Mouse (Mus musculus): ENCODE measurements around the gene Zfp410. TPM values are rescaled to one million over a fixed set of nuclear protein-coding genes. Genes with fewer than 3 reads are reported as not detected.
"Not testable (repeated sequence)": the region's sequence is repeated elsewhere in the genome, so short reads cannot be mapped to it uniquely, and the experiment has no call there.

Zfp410 gene
- total RNA-seq, 2 experiments from 2014 or later: 31.9 to 40.8 TPM

DNA sequence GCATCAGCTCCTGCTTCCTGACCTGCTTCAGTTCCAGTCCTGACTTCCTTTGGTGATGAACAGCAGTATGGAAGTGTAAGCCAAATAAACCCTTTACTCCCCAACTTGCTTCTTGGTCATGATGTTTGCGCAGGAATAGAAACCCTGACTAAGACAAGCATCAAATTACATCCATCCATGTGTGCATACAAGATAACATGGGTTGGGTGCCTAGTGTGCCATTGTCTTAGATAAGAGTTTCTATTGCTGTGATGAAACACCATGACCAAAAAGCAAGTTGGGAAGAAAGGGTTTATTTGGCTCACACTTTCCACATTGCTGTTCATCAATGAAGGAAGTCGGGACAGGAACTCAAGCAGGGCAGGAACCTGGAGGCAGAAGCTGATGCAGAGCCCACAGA lies 42.0 kb downstream of the Zfp410 start:
- DNase-seq (ENCODE audit: low spot score in 2 of 2): not testable (repeated sequence)

DNA sequence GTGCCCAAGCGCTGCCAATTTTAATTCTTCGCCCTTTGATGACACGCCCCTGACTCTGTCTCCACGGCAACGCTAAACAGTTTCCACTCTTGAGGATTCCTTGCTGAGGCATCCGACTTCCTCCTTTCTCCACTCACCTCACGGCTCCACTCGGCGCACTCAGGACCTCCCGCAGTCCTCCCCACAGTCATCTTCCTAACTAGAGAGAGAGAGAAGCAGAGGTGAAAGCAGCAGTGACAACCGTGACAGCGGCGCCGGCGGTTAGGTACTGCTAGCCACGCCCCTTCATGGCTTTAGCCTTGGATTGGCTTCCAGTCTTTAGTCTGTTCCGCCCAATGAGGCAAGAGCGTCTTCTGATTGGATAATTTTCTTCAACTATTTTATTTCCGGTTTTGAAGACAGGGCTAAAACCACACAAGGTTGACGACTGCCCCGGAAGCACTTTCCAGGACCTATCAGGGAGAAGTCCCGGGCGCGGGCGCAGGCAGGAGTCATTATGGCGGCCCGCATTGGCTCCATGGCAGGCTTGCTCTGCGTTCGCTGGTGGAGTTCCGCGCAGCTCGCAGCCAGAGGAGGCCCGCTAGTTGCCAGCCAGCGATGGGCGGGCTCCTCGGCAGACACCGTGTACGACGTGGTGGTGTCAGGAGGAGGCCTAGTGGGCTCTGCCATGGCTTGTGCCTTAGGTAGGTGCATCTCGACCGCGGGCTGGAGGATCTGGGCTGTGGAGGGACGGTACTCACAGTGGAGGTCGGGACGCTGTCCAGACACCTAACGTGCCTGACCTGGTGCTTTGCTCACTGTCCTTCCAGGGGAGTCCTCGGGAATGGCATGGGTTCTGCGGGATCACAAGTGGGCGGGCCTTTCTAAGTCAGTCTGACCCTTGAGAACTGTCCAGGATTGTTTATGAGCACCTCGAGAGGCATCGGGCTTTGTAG lies 45.2 kb downstream of the Zfp410 start, which contains the start of the genes Coq6 and Fam161b:
Gene Coq6, plus strand, starts transcription at position 103 of the 935 bp plus-strand sequence.
Gene Fam161b, minus strand, starts transcription at position 279 of the 935 bp plus-strand sequence.
- peak; percentile 83 to 88 for DNase-seq (ENCODE audit: low spot score in 2 of 2)

DNA sequence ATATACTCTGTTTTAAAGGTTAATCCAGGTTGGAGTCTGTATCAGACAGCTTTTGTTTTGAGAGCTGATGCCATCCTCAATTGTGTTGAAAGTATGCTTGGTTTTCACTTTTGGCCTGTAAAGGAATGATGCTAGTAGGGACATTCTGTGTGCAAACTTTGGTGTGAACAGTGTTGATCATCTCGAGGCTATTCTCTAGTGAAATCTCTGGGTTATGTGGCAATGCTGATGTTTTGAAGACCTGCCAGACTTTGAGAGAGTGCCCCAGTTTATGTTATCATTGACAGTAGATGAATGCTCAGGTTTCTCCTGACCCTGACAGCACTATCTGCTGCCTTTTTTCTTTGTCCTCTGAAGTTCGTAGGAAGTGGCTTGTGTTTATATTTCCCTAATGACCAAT lies 46.2 kb downstream of the Zfp410 start:
- DNase-seq (ENCODE audit: low spot score in 2 of 2): no peak

DNA sequence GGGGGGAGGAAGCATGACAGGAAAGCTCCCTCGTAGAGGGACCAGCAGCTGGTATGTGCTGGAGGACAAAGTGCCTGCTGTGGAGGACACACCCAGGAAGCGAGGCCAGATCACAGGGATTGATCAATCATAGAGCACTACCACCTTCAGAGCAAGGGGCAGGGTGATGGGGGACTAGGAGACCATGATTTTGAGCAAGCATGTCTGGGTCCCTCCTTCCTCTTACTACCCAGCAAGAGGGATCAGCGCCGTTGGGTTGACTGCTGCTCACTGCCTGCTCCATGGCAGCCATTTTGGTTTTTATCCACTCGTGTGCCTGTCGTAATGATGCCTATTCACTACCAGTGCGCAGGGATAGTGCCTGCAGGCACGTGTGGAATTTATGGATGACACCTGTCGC lies 47.6 kb downstream of the Zfp410 start:
- no peak for DNase-seq (ENCODE audit: low spot score in 2 of 2)

DNA sequence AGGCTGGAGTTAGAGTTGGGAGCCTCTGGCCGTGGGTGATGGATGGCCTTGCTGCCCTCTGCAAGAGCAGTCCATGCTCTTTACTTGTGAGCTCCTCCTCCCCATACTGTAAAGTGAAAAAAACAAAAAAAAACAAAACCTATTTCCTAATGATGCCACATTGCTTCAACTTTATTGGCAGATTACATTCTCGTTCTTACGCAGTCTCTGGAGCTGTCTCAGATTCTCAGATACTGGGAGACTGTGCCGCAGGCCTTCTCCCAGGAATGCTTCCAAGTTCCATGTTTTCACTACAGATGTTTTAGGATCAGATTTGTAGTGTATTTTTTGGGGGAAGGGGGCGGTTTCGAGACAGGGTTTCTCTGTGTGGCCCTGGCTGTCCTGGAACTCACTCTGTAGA lies 48.5 kb downstream of the Zfp410 start:
- no peak for DNase-seq (ENCODE audit: low spot score in 2 of 2)

DNA sequence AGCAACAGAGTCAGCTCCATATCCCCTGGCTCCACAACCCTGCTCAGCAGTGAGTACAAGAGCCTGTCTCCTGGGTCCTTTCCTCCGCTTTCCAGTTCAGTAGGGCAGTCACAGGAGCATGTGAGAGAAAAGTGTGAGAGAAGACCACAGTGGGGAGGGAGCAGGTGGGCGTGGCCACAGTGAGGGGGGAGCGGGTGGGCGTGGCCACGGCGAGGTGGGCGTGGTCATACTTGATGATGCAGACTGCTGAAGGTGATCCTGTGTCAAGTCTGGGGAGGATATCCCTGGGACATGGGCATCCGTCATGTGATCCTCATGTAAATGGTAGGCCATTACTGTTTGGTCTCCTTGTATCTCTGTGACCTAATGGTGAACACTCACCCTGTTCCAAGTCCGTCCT lies 50.3 kb downstream of the Zfp410 start:
- no peak for DNase-seq (ENCODE audit: low spot score in 2 of 2)

DNA sequence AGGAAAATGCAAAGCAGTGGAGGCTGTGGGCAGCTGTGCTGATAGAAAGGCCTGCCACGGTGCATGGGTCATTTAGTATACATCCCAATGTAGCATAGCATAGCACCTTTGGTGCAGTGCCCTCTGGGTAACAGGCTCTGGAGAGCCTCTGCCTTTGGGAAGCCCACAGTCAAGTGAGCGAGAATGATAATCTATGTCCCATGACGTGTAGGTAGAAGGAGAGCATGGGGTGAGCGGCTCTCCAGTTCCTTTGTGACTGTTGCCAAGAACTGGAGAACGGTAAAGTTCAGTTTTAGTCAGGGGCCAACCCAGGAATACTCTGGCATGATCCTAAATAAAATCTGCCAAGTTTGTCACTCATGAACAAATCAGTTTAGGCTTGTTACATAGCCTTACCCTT lies 55.0 kb downstream of the Zfp410 start:
- no peak for DNase-seq (ENCODE audit: low spot score in 2 of 2)

DNA sequence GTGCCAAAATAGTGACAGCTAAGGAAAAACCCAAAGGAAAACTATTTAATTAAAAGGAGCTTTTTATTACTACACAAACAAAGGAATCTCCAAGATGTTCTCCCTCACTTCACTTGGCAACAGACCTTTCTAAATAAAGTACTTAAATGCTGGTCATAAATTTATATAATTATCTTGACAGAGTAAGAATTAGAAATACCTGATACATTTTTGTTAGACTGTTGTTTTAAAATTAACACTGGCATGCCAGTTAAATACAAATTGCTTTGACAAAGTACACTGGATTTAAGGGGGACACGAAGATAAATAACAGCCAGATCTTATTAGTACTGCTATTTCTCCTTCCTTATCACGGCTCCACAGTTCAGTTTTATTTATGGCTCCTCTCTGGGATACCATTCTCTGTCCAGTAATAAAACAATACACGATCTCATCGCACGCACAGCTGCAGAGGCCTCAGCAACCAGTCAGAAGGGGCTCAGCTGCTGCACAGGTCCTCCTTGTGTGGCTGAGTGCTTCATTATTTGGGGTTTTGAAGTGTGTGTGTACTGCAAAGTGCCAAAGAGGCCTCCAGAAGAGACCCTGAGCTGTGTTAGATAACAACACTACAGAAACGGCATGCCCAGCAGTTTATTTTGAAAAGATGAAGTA lies 57.3 kb downstream of the Zfp410 start:
- DNase-seq (ENCODE audit: low spot score in 2 of 2): no peak

DNA sequence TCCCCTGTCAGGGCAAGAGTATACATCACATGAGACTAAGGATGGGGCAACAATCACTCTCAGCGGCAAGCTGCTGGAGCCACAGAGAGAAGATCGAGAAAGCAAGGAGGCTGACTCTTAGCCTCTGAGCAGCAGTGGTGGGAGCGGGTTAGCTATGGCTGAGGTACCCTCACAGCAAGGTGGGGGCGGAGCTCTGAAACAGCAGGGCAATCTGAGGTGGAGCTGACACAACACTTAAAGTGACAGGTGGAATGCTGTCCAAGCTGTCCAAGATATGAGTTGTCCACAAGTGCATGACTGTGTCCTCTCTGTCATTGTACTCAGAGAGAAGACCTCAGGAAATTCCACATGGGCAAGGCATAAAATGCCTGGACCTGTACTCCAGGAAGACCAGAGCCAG lies 65.7 kb downstream of the Zfp410 start:
- no peak for DNase-seq (ENCODE audit: low spot score in 2 of 2)

DNA sequence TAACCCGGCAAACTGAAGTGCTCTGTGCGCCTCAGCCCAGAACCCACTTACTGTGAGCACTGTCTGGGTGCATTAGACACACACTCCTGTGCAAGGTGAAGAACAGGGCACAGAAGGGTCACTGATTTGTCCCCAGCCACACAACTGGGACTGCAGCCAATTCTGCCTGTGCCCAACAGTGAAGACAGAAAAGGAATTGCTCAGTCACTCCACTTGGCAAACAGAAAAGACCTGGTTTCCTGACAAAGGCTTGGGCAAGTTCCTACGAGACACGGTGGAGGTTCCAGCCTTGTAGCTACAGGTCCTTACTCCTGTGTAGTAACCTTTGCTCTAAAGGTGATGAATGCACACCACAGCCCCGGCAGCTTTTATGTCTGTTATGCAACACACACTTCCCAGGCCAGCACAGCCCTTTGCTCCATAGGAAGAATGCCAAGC lies 68.0 kb downstream of the Zfp410 start:
- no peak for DNase-seq (ENCODE audit: low spot score in 2 of 2)

DNA sequence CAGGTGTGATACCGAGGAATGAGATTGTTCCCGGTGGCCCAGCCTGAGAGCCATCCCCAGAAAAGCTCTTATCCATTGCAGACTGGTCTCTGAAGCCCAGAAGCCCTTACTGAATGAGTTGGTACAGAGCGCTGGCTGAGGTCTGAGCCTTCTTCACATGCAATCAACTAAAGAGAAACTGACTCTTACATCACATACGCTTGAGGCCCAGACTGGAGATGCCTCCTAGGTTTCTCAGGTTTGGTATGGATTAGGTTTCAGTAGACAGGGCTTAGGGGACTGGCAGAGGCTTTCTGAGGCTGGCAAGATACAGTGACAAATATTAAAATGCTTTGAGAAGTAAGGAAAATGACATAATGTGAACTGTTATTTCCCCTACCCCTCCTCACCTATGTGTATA lies 68.8 kb downstream of the Zfp410 start:
- DNase-seq (ENCODE audit: low spot score in 2 of 2): no peak

DNA sequence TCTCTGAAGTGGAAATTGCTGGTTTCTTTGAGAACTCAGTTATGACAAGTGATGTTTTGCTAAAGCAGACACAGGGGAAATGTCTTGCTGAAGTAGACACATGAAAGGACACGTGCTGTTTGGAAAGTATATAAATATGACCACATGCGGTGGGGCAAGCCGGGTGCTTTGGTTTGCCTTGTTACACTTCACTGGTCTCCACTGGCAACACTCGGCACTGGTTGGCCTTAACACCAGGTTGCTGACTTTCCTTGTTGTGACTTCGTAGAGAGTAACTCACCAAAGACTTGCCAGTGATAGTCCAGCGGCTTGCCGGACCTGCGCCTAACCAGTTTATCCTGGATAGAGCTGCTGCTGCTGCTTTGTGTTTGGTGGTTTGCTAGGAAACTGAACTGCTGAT lies 71.4 kb downstream of the Zfp410 start:
- no peak for DNase-seq (ENCODE audit: low spot score in 2 of 2)

DNA sequence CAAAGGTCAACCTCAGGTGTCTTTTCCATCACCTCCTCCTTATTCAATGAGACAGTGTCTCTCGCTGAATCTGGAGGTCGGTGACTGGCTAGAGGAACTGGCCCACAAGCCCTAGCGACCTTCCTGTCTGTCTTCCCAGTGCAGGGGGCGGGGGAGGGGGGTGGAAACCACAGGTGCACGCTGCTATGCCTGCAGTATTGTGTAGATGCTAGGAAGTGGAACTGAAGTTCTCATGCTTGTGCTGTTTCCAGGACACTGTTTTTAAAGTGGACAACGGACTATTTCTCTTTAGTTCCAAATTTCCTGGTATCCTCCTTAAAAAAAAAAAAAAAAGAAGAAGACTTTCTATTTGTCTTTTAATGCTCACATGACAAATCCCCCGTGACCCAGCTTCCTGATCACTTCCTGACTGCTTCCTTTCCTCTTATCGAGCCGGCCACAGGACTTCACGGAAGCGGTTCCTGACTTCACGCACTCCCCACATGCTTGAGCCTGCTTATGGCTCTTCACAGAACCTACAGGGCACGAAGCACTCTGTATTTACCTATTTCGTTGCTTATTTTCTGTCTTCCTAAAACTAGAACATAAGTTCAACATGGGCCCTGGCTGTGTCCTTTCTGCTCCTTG lies 72.2 kb downstream of the Zfp410 start:
- DNase-seq (ENCODE audit: low spot score in 2 of 2): no peak

DNA sequence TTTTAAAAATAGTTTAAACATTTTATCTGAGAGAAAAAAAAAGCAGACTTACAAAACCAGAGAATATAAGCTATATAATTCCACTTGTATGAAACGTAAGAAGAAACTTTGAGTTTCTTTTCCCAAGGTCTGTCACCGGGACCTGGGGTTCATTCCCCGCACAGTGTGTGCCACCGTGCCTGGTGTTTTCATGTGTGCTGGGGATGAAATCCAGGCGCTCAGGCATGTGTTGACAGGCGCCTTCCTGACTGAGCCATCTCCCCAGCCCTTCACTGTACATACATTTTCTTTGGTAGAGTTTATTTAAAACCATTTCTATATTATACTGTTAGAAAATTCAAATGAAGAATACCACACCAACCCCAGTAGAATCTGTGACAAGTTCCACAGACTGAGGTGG lies 73.7 kb downstream of the Zfp410 start:
- DNase-seq (ENCODE audit: low spot score in 2 of 2): no peak

DNA sequence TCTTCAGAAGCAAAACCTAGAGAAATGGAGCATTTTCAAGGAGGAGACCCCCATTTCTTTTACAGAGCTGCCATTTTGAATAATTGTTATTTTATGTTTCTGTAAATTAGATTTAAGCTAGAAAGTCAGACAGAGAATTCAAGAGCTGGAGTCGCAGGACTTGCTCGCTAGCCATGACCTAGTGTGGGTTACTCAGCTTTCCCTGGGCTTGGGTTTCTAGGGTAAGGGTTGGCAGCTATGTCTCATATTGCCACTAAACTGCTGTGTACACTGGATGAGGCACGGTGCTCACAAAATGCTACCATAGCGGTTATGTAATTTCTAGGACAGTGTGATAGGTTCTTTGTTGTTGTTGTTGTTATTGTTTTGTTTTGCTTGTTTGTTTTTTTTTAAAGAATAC lies 76.0 kb downstream of the Zfp410 start:
- no peak for DNase-seq (ENCODE audit: low spot score in 2 of 2)

Other genes starting within 250 kb of the Zfp410 start
- gene Acot5, start 247.5 kb upstream of the Zfp410 start, total RNA-seq (2021): under 1 TPM; 0.22 to 0.46 TPM
- gene Acot6, start 216.2 kb upstream of the Zfp410 start, total RNA-seq (2021): 1 to 10 TPM; 3.4 to 5.4 TPM
- gene Dnal1, start 202.5 kb upstream of the Zfp410 start, total RNA-seq (2021): 10 to 100 TPM; 15.5 to 16.8 TPM
- gene Pnma1, start 168.4 kb upstream of the Zfp410 start, total RNA-seq (2021): under 1 TPM; 0.26 to 0.36 TPM
- 10 to 100 TPM; 17.5 to 20.6 TPM for gene Elmsan1, start 98.0 kb upstream of the Zfp410 start, total RNA-seq (2021)
- gene Ptgr2, start 31.6 kb upstream of the Zfp410 start, total RNA-seq (2021): 100 to 1,000 TPM in 1 of 2 experiments, 10 to 100 TPM in 1; 82.5 to 110 TPM
- 10 to 100 TPM; 67.4 to 80.8 TPM for gene Coq6, start 44.8 kb downstream of the Zfp410 start, total RNA-seq (2021)
- 1 to 10 TPM; 3.2 to 4.5 TPM for gene Fam161b, start 45.0 kb downstream of the Zfp410 start, total RNA-seq (2021)
- 100 to 1,000 TPM in 1 of 2 experiments, 10 to 100 TPM in 1; 77.4 to 111 TPM for gene Entpd5, start 92.2 kb downstream of the Zfp410 start, total RNA-seq (2021)
- 1 to 10 TPM; 1.4 to 1.5 TPM for gene Bbof1, start 92.2 kb downstream of the Zfp410 start, total RNA-seq (2021)
- gene Rnf113a2, start 100.3 kb downstream of the Zfp410 start, total RNA-seq (2021): 10 to 100 TPM; 14.3 to 20.2 TPM
- gene Aldh6a1, start 134.2 kb downstream of the Zfp410 start, total RNA-seq (2021): 100 to 1,000 TPM; 209 to 223 TPM
- 10 to 100 TPM; 15.6 to 15.9 TPM for gene Lin52, start 134.6 kb downstream of the Zfp410 start, total RNA-seq (2021)

All from adrenal gland, adult 18-20 months (tissue).